Mouse (Mus musculus) stomach, embryonic 14.5 days (tissue): ENCODE results near the gene Adarb1. TPM values are rescaled to one million over a fixed set of nuclear protein-coding genes. Genes with fewer than 3 reads are reported as not detected.

ENCODE experiments used
- ATAC-seq: fragments of 200-750 bp; cut with Nextera tagmentation; 2 replicates; pipeline ENCODE4 v1.8.0; 2017; ENCODE audit warnings: low read depth, moderate TSS enrichment; ENCODE audit not compliant: insufficient number of reproducible peaks, insufficient read depth, low FRiP score
- H3K27ac ChIP-seq: fragments of 300-500 bp; sonication (generic); 2 replicates; pipeline ENCODE4 v1.5.1; 2014; ENCODE audit warnings: mild to moderate bottlenecking, low read length, moderate library complexity, mixed read lengths
- H3K27me3 ChIP-seq: fragments of 300-500 bp; sonication (generic); 2 replicates; pipeline ENCODE4 v1.6.1; 2014; ENCODE audit warnings: low read length, control low read depth, mixed read lengths; ENCODE audit not compliant: control insufficient read depth, insufficient read depth
- H3K36me3 ChIP-seq: fragments of 300-500 bp; sonication (generic); 2 replicates; pipeline ENCODE4 v1.6.1; 2014; ENCODE audit warnings: mild to moderate bottlenecking, control low read depth, low read length, moderate library complexity, mixed read lengths; ENCODE audit not compliant: control insufficient read depth, insufficient read depth
- H3K4me1 ChIP-seq: fragments of 300-500 bp; sonication (generic); 2 replicates; pipeline ENCODE4 v1.6.1; 2014; ENCODE audit warnings: low read length, control low read depth, mixed read lengths; ENCODE audit not compliant: control insufficient read depth, insufficient read depth
- H3K4me2 ChIP-seq: fragments of 300-500 bp; sonication (generic); replicated peaks from 2 replicates; pipeline ENCODE4 v1.6.1; 2014; ENCODE audit warnings: low read depth, low read length, control low read depth
- H3K4me3 ChIP-seq: fragments of 300-500 bp; sonication (generic); 2 replicates; pipeline ENCODE4 v1.5.1; 2014; ENCODE audit warnings: low read depth, low read length, control low read depth
- H3K9ac ChIP-seq: fragments of 300-500 bp; sonication (generic); replicated peaks from 2 replicates; pipeline ENCODE4 v1.6.1; 2014; ENCODE audit warnings: low read depth, mild to moderate bottlenecking, control low read depth, low read length, moderate library complexity, mixed read lengths
- H3K9me3 ChIP-seq: fragments of 300-500 bp; sonication (generic); 2 replicates; pipeline ENCODE4 v1.6.1; 2016; ENCODE audit warnings: low read depth, low read length, control low read depth; ENCODE audit not compliant: control insufficient read depth
- WGBS: fragments of 180-500 bp; shearing (Covaris S2); extraction: QIAGEN DNeasy Blood & Tissue Kit; methylation state at CpG from one replicate; pipeline ENCODE4 v1.1.7; 2014; 5-methylcytosine and 5-hydroxymethylcytosine counted together
- polyA plus RNA-seq: library from polyadenylated mRNA; unstranded; fragments of >200 nt; fragmentation: Nextera tagmentation; extraction: Ambion mirVana; gene quantifications from 2 replicates; pipeline ENCODE4 v1.2.1, GENCODE M21; 2014

Gene Adarb1
- polyA plus RNA-seq, 1 experiment from 2014 or later: 8.3 TPM

DNA sequence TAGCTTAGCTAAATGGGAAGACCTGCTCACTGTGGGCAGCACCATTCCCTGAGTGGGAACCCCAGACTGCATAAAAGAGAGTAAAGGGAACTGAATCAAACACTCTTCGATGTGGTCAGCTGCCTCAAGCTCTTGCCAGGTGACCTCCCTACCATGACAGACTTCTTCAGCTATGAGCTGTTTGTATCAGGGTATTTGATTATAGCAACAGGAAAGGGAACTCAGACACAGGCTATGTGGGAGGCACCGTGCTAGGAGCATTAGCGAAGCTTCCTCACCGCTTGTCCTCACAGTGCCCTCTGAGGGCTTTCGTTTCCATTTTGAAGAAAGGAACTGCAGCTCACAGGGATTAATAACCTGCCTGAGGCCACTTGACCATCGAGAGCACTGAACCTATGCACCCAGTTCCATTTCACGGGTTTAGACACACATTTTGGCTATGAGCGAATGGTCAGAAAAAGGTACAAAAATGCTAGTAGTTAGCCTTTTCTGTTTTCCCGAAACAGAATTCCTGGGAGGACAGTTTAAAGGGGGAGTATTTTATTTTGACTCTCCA, 103.3 kb downstream of the Adarb1 start:
- Histone ChIP-seq H3K9ac (no peak overlapping the region), H3K27ac (no peak overlapping the region), H3K4me1 (no peaks in the 10 kb centered on the region), H3K27me3 (no peaks in the 10 kb centered on the region), H3K9me3 (no peaks in the 10 kb centered on the region), H3K4me2 (no peak overlapping the region), H3K4me3 (no peak overlapping the region), H3K36me3 (no peaks in the 10 kb centered on the region)
- 50% methylated on average over 9 of the region's 9 CpGs for WGBS
- no peak for ATAC-seq

DNA sequence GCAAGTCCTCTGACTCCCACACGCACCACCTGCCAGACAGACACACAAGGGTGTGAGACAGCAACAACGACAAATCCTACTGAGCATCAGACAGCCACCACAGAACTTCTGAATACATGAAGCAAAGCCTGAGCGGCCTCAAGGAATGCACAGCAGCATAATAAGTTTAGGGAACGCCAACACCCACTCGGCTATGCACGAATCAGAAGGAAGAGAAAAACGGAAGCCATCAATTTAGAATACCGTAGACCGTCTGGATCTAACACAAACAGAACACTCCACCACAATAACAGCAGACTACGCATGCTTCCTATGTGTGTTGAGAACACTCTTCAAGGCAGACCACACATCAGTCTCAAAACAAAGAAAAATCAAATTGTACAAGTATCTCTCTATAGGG, 109.1 kb downstream of the Adarb1 start:
- Histone ChIP-seq H3K9ac (no peak overlapping the region), H3K4me1 (no peaks in the 10 kb centered on the region), H3K9me3 (no peaks in the 10 kb centered on the region), H3K4me2 (no peak overlapping the region), H3K4me3 (no peak overlapping the region), H3K27ac (no peak overlapping the region), H3K27me3 (no peaks in the 10 kb centered on the region), H3K36me3 (no peaks in the 10 kb centered on the region)
- WGBS: 60% methylated on average over 10 of the region's 10 CpGs
- no peak for ATAC-seq

DNA sequence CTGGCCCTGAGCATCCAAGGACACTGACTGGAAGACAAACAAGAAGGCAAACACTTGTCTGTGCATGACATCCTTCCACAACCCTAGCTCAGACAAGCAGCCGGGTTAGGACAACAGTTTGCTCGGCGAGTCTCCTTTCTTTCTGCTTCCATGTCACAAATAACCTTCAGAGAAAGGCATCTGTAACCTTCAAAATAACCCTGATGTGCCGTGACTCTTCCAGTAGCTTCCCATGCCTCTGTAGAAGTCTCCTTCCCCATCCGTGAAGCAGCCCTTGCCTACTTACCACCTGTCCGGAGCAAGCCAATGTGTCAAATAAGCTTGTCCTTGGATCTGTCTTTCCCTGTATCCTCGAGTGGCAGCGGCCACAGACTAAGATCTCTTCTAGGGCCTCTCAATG, 112.3 kb downstream of the Adarb1 start:
- no peaks in the 10 kb centered on the region for H3K9me3 ChIP-seq
- H3K4me3 ChIP-seq: no peak overlapping the region
- H3K27me3 ChIP-seq: no peaks in the 10 kb centered on the region
- no peak overlapping the region for H3K4me2 ChIP-seq
- WGBS: 79% methylated on average over 8 of the region's 8 CpGs
- H3K36me3 ChIP-seq: no peaks in the 10 kb centered on the region
- H3K4me1 ChIP-seq: no peaks in the 10 kb centered on the region
- no peak for ATAC-seq
- no peak overlapping the region for H3K27ac ChIP-seq
- no peak overlapping the region for H3K9ac ChIP-seq

DNA sequence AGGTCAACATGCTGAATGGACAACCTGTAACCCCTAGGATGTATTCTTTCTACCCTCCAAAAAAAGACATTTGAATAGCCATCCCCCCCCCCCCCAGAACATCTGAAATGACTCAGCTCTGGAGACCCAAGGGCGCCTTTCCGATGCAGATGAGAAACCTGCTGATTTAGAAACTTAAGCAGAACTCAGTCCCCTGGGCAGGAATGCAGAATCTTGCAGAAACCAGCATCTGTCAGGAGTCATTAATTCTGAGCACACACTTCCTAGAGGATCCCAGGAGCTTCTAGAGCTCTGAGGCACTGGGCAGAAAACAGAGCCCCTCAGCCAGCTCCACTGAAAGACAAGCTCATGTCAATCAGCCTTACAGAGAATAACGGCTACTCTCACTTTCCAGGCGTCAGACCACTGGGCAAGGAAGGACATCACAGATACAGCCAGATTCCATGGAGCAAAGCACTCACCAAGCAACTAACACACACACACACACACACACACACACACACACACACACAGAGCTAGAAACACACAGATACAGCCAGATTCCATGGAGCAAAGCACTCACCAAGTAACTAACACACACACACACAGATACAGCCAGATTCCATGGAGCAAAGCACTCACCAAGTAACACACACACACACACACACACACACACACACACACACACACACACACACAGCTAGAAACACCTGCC, 113.1 kb downstream of the Adarb1 start:
- Histone ChIP-seq H3K4me2 (no peak overlapping the region), H3K27ac (no peak overlapping the region), H3K9ac (no peak overlapping the region), H3K4me3 (no peak overlapping the region), H3K4me1 (no peaks in the 10 kb centered on the region), H3K27me3 (no peaks in the 10 kb centered on the region), H3K36me3 (no peaks in the 10 kb centered on the region), H3K9me3 (no peaks in the 10 kb centered on the region)
- WGBS: 50% methylated on average over 4 of the region's 4 CpGs
- ATAC-seq: no peak

DNA sequence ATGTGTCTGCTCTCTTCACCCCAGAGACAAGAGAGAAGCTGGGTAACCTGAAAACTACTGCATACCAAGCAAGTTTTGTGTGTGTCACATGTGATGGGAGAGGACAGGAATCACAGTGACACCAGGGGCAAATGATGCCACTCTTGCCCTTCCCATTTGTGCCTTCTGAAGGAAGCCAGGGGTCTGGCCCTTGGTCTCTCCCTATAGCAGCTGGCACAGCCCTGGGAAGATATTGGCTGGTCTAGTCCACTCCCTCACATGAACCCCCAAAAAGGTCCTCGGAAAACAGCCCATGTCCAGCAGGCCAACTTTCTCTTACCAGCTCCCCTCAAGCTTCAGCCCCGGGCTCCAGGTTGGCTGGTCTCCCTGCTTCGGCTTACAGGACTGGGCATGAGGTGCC, 113.7 kb downstream of the Adarb1 start:
- H3K36me3 ChIP-seq: no peaks in the 10 kb centered on the region
- no peaks in the 10 kb centered on the region for H3K9me3 ChIP-seq
- no peaks in the 10 kb centered on the region for H3K27me3 ChIP-seq
- 83% methylated on average over 3 of the region's 3 CpGs for WGBS
- H3K27ac ChIP-seq: no peak overlapping the region
- ATAC-seq: no peak
- no peak overlapping the region for H3K4me3 ChIP-seq
- no peaks in the 10 kb centered on the region for H3K4me1 ChIP-seq
- no peak overlapping the region for H3K4me2 ChIP-seq
- no peak overlapping the region for H3K9ac ChIP-seq

DNA sequence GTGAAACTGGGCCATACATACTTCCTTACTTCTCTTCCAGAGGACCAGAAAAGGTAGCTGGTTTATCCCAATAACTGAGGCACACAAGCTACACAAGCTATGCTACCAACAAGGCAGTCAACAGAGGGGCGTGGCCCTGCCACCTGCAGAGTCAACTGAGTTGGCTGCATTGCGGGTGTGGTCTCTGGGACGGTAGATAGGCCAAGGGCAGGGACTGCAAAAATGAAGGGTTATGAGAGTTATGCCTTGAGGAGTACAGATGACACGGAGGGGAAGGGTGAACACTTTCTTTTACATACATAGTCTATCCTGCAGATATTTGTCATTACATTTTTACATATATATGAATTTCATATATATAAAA, 117.2 kb downstream of the Adarb1 start:
- WGBS: 76% methylated on average over 4 of the region's 4 CpGs
- no peaks in the 10 kb centered on the region for H3K4me1 ChIP-seq
- no peak overlapping the region for H3K4me3 ChIP-seq
- no peak overlapping the region for H3K27ac ChIP-seq
- no peaks in the 10 kb centered on the region for H3K27me3 ChIP-seq
- H3K4me2 ChIP-seq: no peak overlapping the region
- no peak for ATAC-seq
- no peaks in the 10 kb centered on the region for H3K9me3 ChIP-seq
- H3K9ac ChIP-seq: no peak overlapping the region
- no peaks in the 10 kb centered on the region for H3K36me3 ChIP-seq

DNA sequence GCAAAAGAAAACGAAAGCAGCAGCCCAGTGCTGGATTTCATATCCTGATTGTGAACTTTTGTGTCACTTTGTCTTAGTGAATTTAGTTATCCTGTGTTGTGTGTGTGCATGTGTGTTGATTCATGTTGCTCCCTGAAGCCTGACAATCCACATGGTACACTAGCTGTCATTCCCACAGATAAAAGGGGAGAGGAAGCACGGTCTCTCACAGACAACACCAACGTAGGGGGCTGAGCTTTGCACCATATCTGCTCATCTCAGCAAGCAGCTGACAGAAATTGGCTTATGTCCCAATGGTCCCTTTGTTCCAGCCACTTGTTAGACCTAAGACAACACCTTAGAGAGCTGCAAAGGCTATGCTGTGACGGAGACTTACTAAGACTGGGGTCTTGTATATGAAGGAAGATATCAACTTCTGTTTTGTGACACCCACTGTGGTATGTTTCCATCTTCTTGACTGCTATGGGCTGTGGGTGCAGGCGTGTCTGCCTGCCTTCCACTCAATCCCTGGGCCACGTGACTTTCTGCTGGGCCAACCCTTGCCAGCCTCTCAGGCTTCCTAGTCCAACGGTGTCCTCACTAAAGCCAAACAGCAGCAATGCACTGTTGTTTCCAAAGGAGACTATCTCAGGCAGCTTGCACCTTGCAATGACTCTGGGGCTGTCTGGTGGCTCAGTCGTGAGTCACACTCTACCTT, 117.7 kb downstream of the Adarb1 start:
- no peak for ATAC-seq
- Histone ChIP-seq H3K36me3 (no peaks in the 10 kb centered on the region), H3K27me3 (no peaks in the 10 kb centered on the region), H3K27ac (no peak overlapping the region), H3K9ac (no peak overlapping the region), H3K4me2 (no peak overlapping the region), H3K4me3 (no peak overlapping the region), H3K4me1 (no peaks in the 10 kb centered on the region), H3K9me3 (no peaks in the 10 kb centered on the region)
- WGBS: 84% methylated on average over 8 of the region's 8 CpGs

DNA sequence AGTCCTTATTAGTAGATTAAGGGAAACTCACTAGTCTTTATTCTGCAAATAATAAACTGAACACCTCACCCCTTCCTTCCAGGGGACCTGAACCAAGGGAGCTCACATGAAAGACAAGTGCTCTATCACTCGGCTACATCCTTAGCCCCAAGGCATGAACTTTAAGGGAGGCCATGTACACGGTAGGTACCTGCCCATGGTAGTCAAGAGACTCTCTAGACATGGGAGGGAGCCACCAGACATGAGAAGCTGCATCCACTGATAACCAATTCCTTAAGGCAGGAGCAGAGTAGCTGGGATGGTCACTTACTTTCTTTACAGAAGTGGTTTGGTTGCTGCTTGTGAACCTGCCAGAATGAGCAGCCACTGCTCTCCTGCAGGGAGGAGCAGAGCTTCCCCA, 118.9 kb downstream of the Adarb1 start:
- no peak overlapping the region for H3K4me3 ChIP-seq
- no peak overlapping the region for H3K9ac ChIP-seq
- H3K4me1 ChIP-seq: no peaks in the 10 kb centered on the region
- no peaks in the 10 kb centered on the region for H3K36me3 ChIP-seq
- H3K9me3 ChIP-seq: no peaks in the 10 kb centered on the region
- ATAC-seq: no peak
- no peak overlapping the region for H3K4me2 ChIP-seq
- 81% methylated on average over 2 of the region's 2 CpGs for WGBS
- no peak overlapping the region for H3K27ac ChIP-seq
- H3K27me3 ChIP-seq: no peaks in the 10 kb centered on the region
